Mouse (Mus musculus) inflammation-experienced regulatory T-cells, adult 6 months (primary cell): ENCODE data around the gene Htt. TPM values are rescaled to one million over a fixed set of nuclear protein-coding genes. Genes with fewer than 3 reads are reported as not detected.

Experiments used
- ATAC-seq: one replicate; pipeline ENCODE4 v1.8.0; 2017
- polyA plus RNA-seq, 3 experiments: library from polyadenylated mRNA; unstranded; fragments of 100-300 nt; shearing (Covaris generic); gene quantifications; one replicate each; pipeline ENCODE4 v1.2.1; 2017

Htt gene
- polyA plus RNA-seq, 3 experiments from 2014 or later = 12.5 to 30.3 (median 25.3) TPM

- ATAC-seq = no peak
These were observed 170.2 kb downstream of the Htt start for GRCm38 (mm10) chr5:34931516-34932457.

DNA sequence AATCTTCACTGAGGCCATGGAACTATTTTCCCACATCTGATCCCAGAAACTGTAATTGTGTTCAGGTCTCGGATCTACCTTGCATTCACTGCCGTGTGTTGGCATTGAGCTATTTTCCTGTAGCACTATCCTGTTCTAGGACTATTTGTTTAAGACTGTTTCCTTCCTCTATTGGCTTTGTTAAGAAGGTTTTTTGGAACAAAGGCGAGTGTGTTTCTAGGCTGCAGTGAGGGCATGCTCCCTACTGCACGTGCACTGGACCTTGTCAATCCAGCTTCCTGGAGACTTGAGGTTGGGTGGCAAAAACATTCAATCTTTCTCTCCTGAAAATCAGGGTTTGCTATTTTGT lies 170.9 kb downstream of the Htt start:
- no peak for ATAC-seq

DNA sequence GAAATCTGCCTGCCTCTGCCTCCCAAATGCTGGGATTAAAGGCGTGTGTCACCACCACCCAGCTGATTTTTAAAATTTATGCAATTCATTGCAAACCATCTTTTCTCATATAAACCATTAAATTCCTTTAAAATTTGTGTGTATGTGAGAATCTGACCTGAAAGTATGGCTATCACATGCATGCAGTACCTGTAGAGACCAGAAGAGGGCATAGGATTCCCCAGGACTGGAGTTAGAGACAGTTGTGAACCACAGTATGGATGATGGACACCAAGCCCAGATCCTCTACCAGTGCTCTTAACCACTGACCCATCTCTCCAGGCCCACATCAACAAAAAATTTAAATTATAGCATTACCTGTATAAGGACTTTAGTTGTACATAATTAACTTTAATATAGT lies 171.9 kb downstream of the Htt start:
- no peak for ATAC-seq

DNA sequence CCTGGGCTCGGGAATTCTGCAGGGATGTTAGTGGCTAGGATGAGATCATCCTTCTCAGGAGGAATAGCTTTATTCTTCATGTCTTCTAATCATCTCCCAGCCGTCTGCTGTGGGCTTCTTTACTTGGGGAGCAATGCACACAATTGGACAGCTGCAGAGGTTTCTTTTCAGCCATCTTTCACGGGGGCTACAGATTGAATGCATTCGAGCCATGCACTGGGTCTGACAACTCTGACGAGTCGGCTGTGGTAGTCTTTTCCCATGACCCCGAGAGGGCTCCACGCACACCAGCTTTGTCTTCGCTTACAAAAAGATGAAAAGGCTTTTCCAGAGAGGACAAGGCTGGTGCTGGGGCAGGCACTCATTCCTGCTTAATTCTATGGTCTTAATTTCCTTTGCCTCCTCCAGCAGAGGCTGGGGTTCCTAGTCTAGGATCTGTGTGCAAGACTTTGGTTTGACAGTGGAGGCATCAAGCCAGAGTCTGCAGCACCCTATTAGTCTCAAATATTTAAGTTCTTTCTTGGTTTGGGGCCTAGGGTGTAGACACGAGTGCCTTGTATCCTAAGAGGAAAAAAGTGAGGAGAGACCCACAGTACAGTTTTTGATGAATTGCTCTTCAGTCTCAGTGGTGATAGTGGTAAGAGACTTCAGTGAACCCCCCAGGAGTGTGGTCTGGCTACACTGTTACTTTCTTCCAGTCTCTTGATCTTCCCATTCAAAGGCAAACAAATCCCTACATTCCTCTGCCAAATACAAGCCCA lies 180.3 kb downstream of the Htt start:
- ATAC-seq = no peak

DNA sequence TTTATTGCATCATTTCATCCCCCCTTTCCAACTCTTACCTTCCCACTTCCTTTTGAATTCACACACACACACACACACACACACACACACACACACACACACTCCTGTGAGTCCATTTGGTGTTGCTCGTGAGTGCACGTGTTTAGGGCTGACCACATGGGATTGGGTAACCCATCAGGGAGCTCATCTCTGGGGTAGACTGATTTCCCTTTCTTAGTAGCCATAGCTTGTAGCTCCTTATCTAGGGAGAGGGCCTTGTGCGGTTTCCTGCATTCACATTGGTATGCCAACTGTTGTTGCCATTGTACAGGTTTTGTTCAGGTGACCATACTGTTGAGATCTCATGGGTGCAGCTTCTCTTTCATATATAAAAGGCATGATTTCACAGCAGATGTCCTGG lies 181.9 kb downstream of the Htt start:
- no peak for ATAC-seq

DNA sequence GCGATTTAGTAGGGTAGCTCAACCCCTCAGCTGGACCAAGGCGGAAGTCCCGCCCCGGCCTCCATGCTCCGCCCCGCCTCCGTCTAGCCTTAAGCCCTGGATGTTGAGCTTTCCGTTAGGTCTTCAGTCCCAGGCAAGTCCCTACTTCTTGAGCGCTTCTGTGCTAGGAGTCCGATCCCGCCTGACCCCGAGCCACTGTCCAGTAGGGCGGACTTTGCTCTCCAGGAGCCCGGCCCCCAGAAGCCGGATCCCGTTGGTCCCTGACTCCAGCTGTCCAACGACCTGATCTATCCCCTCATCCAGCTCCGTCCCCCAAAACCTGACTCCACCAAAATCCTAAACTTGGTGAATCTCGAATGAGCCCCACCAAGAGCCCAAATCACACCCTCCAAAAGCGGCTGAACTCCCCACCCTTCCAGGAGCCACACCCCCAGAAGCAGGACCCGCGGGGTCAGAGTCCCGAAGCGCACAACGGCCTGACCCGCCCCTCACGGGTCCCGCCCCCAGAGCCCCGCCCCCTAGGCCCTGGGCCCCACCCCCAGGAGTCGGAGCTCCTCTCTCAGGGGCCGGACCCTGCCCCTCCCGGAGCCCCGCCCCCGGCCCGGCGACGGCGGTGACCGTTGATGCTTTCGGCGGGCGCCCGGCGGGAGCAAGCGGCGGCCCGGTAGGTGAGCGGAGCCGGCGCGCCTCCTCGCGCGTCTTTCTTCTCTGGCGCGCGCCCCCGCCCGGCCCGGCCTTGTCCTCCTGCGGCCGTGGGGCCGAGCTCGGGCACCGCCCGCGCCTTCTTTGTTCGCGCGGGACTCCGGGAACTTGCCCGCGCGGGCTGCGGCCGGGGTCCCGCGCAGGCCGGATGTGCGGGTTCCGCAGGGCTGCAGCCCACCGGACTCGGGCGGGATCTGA lies 187.6 kb downstream of the Htt start, which contains the start of gene Rgs12:
Gene Rgs12, plus strand, starts transcription at position 585 of the 900 bp plus-strand sequence.
- peak; percentile 71 for ATAC-seq

DNA sequence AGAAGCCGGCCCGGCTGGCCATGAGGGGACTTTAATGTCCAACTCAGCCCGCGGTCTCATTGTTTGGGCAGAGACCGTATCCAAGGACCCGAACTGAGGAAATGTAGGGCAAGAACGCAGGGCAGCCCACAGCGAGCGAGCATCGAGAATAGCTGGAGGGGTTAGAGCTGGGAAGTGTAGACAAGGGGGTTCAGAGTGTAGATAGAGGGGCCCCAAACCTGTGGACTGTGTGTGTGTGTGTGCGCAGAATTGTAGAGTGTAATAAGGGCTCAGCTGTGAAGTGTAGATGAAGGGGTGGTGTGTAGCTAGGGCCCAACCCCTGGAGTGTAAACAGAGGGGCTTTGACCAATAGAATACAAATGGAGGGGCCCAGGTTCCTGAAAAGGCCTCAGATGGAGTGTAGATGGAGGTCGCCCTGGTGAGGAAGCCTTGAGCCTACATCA lies 188.2 kb downstream of the Htt start:
- no peak for ATAC-seq

DNA sequence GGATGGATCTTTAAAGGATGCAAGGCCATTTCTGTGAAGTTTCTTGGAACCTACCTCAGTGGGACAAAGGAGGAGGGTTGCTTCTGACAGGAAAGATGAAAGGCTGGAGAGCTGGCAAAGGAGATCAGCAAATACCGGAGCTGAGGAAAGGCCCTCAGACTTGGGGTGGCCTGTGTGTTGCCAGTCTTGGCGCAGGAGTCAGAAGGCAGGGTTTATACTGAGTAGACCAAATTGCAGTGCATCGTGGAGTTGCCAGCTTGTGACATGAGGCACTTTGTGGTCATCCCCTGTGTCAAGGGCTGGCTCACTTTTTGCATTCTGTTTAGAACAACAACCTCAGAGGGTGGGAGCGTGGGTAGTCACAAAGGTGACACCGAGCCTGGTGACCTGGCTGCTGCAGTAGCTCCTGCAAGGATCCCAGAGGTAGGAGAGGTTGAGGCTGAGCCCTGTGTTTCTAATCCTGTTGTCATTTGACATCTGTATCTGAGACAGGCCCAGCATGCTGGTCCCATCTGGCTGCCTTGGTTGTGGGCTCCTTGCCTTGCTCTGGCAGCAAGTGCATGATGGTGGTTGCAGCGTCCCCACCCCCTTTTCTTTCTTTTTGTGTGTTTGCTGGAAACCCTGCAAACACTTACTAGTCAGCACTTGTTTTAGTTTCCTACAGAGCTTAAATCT lies 189.1 kb downstream of the Htt start:
- ATAC-seq = no peak

- ATAC-seq = no peak
These were observed 189.8 kb downstream of the Htt start for GRCm38 (mm10) chr5:34951161-34951834.

GRCm38 (mm10) chr5:34954508-34954907 lies 193.0 kb downstream of the Htt start:
- no peak for ATAC-seq

DNA sequence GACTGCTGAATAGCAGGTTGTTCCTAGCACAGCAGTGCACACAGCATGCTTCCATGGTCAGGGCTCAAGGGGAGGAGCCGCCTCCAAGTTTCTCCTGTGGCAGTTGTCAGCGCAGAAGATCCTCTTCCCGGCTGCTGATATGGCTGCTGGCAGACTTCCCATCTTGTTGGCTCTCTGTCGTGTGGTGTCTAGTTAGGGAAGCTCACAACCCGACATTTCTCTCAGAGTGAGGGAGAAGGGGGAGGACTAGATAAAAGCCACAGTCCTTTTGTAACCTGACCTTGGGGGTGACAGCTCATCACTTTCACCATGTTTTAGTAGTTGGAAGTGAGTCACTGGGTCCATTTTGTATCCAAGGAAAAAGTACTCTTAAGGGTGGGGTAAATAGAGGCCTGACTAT lies 194.1 kb downstream of the Htt start:
- ATAC-seq = no peak

DNA sequence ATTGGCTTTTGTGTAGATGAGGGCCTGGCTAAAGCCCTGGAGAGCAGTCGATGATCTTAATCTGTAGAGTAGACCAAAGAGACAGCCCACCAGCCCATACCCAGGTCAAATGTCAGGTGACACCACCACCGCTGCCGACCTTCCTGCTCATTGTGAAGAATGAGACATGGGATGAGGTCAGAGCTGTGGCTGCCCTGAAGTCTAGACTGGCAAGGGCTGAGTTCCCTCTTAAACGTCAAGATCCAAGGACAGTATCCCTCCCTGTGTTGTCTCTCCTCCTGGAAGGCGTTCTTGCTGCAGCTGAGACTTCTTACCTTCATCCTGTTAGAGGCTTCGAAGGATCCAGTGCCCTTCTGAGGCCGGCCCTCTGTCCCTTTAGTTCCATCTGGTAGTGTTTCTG lies 194.6 kb downstream of the Htt start:
- no peak for ATAC-seq

DNA sequence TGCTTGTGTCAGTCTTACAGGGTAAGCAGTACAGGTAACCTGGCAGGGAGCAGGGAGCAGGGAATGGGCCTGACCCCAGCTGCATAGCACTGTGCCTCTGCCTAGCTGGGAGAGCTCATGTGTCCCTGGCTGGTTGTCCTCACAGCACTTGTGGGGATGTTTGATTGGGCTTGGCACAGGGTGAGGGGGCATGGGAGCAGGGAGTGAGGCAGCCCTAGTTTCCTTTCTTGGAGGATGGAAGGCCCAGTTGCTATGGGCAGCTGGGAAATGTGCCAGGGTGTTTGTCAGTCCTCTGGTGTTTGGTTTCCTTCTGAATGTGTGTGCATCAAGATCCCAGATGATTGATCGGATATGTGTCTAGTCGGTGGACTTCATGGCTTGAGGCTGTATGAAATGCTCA lies 195.5 kb downstream of the Htt start:
- no peak for ATAC-seq

- ATAC-seq = no peak
These were observed 198.5 kb downstream of the Htt start for GRCm38 (mm10) chr5:34960021-34960420.

Other genes with a start within 250 kb of the Htt start
- gene Tnip2, start 247.7 kb upstream of the Htt start, polyA plus RNA-seq = 10 to 100 TPM; 19.0 to 32.4 (median 27.2) TPM
- gene Sh3bp2, start 235.9 kb upstream of the Htt start, polyA plus RNA-seq = 10 to 100 TPM in 2 of 3 experiments, 1 to 10 TPM in 1; 4.0 to 15.0 (median 10.2) TPM
- gene Add1, start 188.1 kb upstream of the Htt start, polyA plus RNA-seq = 100 to 1,000 TPM in 1 of 3 experiments, 10 to 100 TPM in 2; 91.1 to 101 (median 93.7) TPM
- gene Mfsd10, start 124.5 kb upstream of the Htt start, polyA plus RNA-seq = 10 to 100 TPM; 49.8 to 63.6 (median 54.7) TPM
- gene Nop14, start 101.6 kb upstream of the Htt start, polyA plus RNA-seq = 10 to 100 TPM; 16.9 to 31.0 (median 26.0) TPM
- gene Grk4, start 101.4 kb upstream of the Htt start, polyA plus RNA-seq = 10 to 100 TPM in 1 of 3 experiments, 1 to 10 TPM in 2; 2.9 to 14.0 (median 4.4) TPM
- gene Msantd1, start 146.3 kb downstream of the Htt start, polyA plus RNA-seq = 1 to 10 TPM in 2 of 3 experiments, under 1 TPM in 1; 0.29 to 1.8 (median 1.7) TPM
- gene Rgs12, start 187.7 kb downstream of the Htt start, polyA plus RNA-seq = 10 to 100 TPM in 1 of 3 experiments, 1 to 10 TPM in 2; 5.4 to 10.7 (median 9.9) TPM